Mouse (Mus musculus) MEL (cell line): Measurements from ENCODE around the gene Igdcc3. TPM values are rescaled to one million over a fixed set of nuclear protein-coding genes. Genes with fewer than 3 reads are reported as not detected.

Experiments used
- DNase-seq: peaks from one replicate; pipeline ENCODE4 v3.0.0; 2011; ENCODE audit warnings: low read depth, low spot score
- H3K27ac ChIP-seq: 2 replicates; pipeline ENCODE4 v1.5.1; 2012; ENCODE audit warnings: low read depth, mild to moderate bottlenecking, control low read depth, low read length, moderate library complexity; ENCODE audit not compliant: control insufficient read depth
- H3K27me3 ChIP-seq, 2 experiments: fragments of 150-350 bp in 1 of 2; sonication (generic) in 1 of 2; 2 replicates each; pipeline ENCODE4 v1.6.1; 2012; ENCODE audit warnings: low read length in 2 of 2, mild to moderate bottlenecking in 2 of 2, improper control_type of control experiment in 1 of 2, moderate library complexity in 1 of 2; ENCODE audit not compliant: insufficient read depth in 2 of 2, control insufficient read depth in 1 of 2
- H3K36me3 ChIP-seq, 2 experiments: 2 replicates each; pipeline ENCODE4 v1.6.1; 2012 to 2014; ENCODE audit warnings: low read length in 2 of 2, improper control_type of control experiment in 1 of 2, inconsistent platforms in 1 of 2, mild to moderate bottlenecking in 1 of 2; ENCODE audit not compliant: insufficient read depth in 2 of 2, control insufficient read depth in 1 of 2
- H3K4me1 ChIP-seq, 2 experiments: fragments of 150-350 bp in 1 of 2; sonication (generic) in 1 of 2; 2 replicates each; pipeline ENCODE4 v1.6.1; 2012; ENCODE audit warnings: low read length in 2 of 2, improper control_type of control experiment in 1 of 2, mild to moderate bottlenecking in 1 of 2; ENCODE audit not compliant: insufficient read depth in 2 of 2, control insufficient read depth in 1 of 2
- H3K4me3 ChIP-seq, 2 experiments: fragments of 150-350 bp in 1 of 2; sonication (generic) in 1 of 2; 2 replicates each; pipeline ENCODE4 v1.5.1; 2012; ENCODE audit warnings: low read depth in 2 of 2, low read length in 2 of 2, mild to moderate bottlenecking in 2 of 2, moderate library complexity in 2 of 2, control low read depth in 1 of 2, improper control_type of control experiment in 1 of 2; ENCODE audit not compliant: control insufficient read depth in 1 of 2, insufficient read depth in 1 of 2
- H3K79me2 ChIP-seq: 2 replicates; pipeline ENCODE4 v1.6.1; 2012; ENCODE audit warnings: mild to moderate bottlenecking, low read length, moderate library complexity; ENCODE audit not compliant: control insufficient read depth, poor library complexity, insufficient read depth
- H3K9ac ChIP-seq: 2 replicates; pipeline ENCODE4 v1.6.1; 2012; ENCODE audit warnings: low read depth, mild to moderate bottlenecking, control low read depth, low read length, moderate library complexity; ENCODE audit not compliant: control insufficient read depth, poor library complexity, severe bottlenecking
- H3K9me3 ChIP-seq: fragments of 150-350 bp; sonication (generic); replicated peaks from 2 replicates; pipeline ENCODE4 v1.6.1; 2012; ENCODE audit warnings: mild to moderate bottlenecking, low read length, improper control_type of control experiment, moderate library complexity; ENCODE audit not compliant: insufficient read depth
- CHD2 ChIP-seq: IDR thresholded peaks from 2 replicates; pipeline ENCODE4 v1.6.1; 2011; ENCODE audit warnings: low read length, improper control_type of control experiment
- HCFC1 ChIP-seq: IDR thresholded peaks from 2 replicates; pipeline ENCODE4 v1.6.1; 2012; ENCODE audit warnings: low read depth, mild to moderate bottlenecking, inconsistent platforms, low read length, improper control_type of control experiment, moderate library complexity
- MAZ ChIP-seq: IDR thresholded peaks from 2 replicates; pipeline ENCODE4 v1.6.1; 2012; ENCODE audit warnings: low read depth, mild to moderate bottlenecking, inconsistent platforms, low read length, improper control_type of control experiment
- MEF2A ChIP-seq: IDR thresholded peaks from 2 replicates; pipeline ENCODE4 v1.6.1; 2014; ENCODE audit warnings: low read depth, mild to moderate bottlenecking, inconsistent platforms, low read length, improper control_type of control experiment; ENCODE audit not compliant: poor library complexity, insufficient replicate concordance, severe bottlenecking; ENCODE audit errors: extremely low read depth
- MXI1 ChIP-seq: IDR thresholded peaks from 2 replicates; pipeline ENCODE4 v1.6.1; 2011; ENCODE audit warnings: mild to moderate bottlenecking, low read depth, low read length, improper control_type of control experiment
- MYC ChIP-seq: IDR thresholded peaks from 2 replicates; pipeline ENCODE4 v1.6.1; 2011; ENCODE audit warnings: low read depth, mild to moderate bottlenecking, low read length, improper control_type of control experiment, moderate library complexity
- POLR2A ChIP-seq, 2 experiments: IDR thresholded peaks; 2 replicates each; pipeline ENCODE4 v1.6.1; 2011 to 2012; ENCODE audit warnings: low read length in 2 of 2, mild to moderate bottlenecking in 2 of 2, control low read depth in 1 of 2, improper control_type of control experiment in 1 of 2, low read depth in 1 of 2, moderate library complexity in 1 of 2; ENCODE audit not compliant: control insufficient read depth in 1 of 2, insufficient read depth in 1 of 2, poor library complexity in 1 of 2
- POLR2AphosphoS5 ChIP-seq: IDR thresholded peaks from 2 replicates; pipeline ENCODE4 v1.6.1; 2012; ENCODE audit warnings: low read depth, borderline replicate concordance, mild to moderate bottlenecking, inconsistent platforms, low read length, moderate library complexity, mixed read lengths
- RAD21 ChIP-seq: IDR thresholded peaks from 2 replicates; pipeline ENCODE4 v1.6.1; 2011; ENCODE audit warnings: mild to moderate bottlenecking, low read depth, low read length, improper control_type of control experiment
- RCOR1 ChIP-seq: IDR thresholded peaks from 2 replicates; pipeline ENCODE4 v1.6.1; 2012; ENCODE audit warnings: low read depth, mild to moderate bottlenecking, inconsistent platforms, low read length, improper control_type of control experiment
- SIN3A ChIP-seq: IDR thresholded peaks from 2 replicates; pipeline ENCODE4 v1.6.1; 2012; ENCODE audit warnings: low read length, improper control_type of control experiment, inconsistent platforms
- TAL1 ChIP-seq: IDR thresholded peaks from 2 replicates; pipeline ENCODE4 v1.6.1; 2012; ENCODE audit warnings: mild to moderate bottlenecking, inconsistent platforms, low read length, moderate library complexity, mixed read lengths
- TBP ChIP-seq: IDR thresholded peaks from 2 replicates; pipeline ENCODE4 v1.8.0; 2011; ENCODE audit warnings: low read depth, low read length, improper control_type of control experiment
- TCF12 ChIP-seq: IDR thresholded peaks from 2 replicates; pipeline ENCODE4 v1.6.1; 2014; ENCODE audit warnings: low read depth, mild to moderate bottlenecking, inconsistent platforms, low read length, improper control_type of control experiment, moderate library complexity
- USF2 ChIP-seq, 2 experiments: IDR thresholded peaks; 2 replicates each; pipeline ENCODE4 v1.6.1; 2011 to 2012; ENCODE audit warnings: improper control_type of control experiment in 2 of 2, low read length in 2 of 2, borderline replicate concordance in 1 of 2, inconsistent platforms in 1 of 2, low read depth in 1 of 2, mild to moderate bottlenecking in 1 of 2; ENCODE audit not compliant: insufficient read depth in 1 of 2
- ZC3H11A ChIP-seq: IDR thresholded peaks from 2 replicates; pipeline ENCODE4 v1.6.1; 2012; ENCODE audit warnings: low read depth, mild to moderate bottlenecking, inconsistent platforms, low read length, improper control_type of control experiment
- ZNF384 ChIP-seq: IDR thresholded peaks from 2 replicates; pipeline ENCODE4 v1.6.1; 2012; ENCODE audit warnings: low read depth, mild to moderate bottlenecking, inconsistent platforms, low read length, improper control_type of control experiment
- polyA plus RNA-seq, 2 experiments: library from polyadenylated mRNA; stranded (reverse) in 1 of 2; unstranded in 1 of 2; fragments of >175 nt in 1 of 2; fragments of >200 nt in 1 of 2; gene quantifications; 2 replicates each; pipeline versions ENCODE4 v1.2.1 to v1.2.4; 2012; ENCODE audit warnings: low replicate concordance in 2 of 2, low read depth in 1 of 2; ENCODE audit not compliant: insufficient read length in 2 of 2, insufficient read depth in 1 of 2, missing spikeins in 1 of 2
- total RNA-seq: library from RNA; depleted of rRNA; stranded (reverse); fragments of 300-350 nt; gene quantifications from 2 replicates; pipeline ENCODE4 v1.2.3, GENCODE M21; 2012

The Igdcc3 gene
- total and polyA plus RNA-seq, 3 experiments, result not detected

DNA sequence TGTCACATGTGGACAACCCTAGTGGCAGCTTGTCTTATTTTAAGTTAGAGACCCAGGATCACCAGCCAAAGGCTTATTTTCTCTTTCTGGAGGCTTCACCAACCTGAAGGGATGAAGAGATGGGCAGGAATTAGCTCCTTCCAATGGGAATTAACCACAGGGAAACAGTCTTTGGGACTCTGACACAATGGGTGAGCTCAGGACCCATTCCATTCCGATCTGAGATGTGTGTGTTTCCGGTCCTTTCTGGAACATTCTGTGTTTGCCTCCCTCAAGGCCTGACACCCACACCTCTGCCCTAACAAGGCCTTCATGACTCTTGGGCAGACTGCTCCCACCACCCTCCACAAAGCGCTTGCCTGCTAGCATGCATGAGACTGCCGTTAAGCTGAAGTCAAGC is 54.1 kb downstream of the Igdcc3 start, which contains the start of gene Parp16:
Parp16 (plus strand) TSS at position 301 of the 400 bp plus-strand sequence.
- no peaks in the 10 kb centered on the region for H3K27me3 ChIP-seq
- H3K9me3 ChIP-seq, result no peaks in the 10 kb centered on the region
- no peaks in the 10 kb centered on the region for H3K79me2 ChIP-seq
- H3K9ac ChIP-seq, result no peak within 1 kb of the TSS
- H3K27ac ChIP-seq, result peak within 1 kb of the TSS; percentile 20
- H3K4me3 ChIP-seq, result no peak within 1 kb of the TSS
- no peak for DNase-seq
- H3K36me3 ChIP-seq, result peaks cover 0 to 7% of the 10 kb centered on the region in 2 experiments; a peak in 2 of 4 replicates
- peaks cover 0 to 27% of the 10 kb centered on the region in 2 experiments; a peak in 2 of 4 replicates for H3K4me1 ChIP-seq
- no peak for TF ChIP-seq MXI1
- no peak for TF ChIP-seq USF2 (IDR thresholded peaks at IDR 0.05; ENCODE audit: borderline replicate concordance in 1 of 2, insufficient read depth in 1 of 2, low read depth in 1 of 2, low read length in 2 of 2)
- no peak for TF ChIP-seq HCFC1
- TF ChIP-seq, all 39 proteins: peak for 0

DNA sequence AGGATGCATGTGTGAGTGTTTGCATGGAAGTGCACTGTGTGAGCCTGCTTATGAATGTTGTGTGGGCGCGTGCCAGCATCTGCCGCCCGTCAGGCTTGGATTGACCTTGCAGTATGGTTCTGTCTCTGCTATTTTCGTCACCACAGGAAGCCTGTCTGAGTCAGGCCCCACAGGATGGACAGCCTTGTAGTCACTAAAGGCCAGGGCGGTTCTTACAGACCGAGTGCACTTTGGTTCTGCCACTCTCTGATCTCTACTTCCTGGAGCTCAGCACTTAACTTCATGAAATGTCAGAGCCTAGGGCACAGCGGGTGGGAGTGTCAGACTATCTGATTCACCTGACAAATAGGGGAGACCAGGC is 54.6 kb downstream of the Igdcc3 start:
- Histone ChIP-seq H3K27ac (peak overlapping the region; percentile 20), H3K9ac (no peak overlapping the region), H3K9me3 (no peaks in the 10 kb centered on the region), H3K79me2 (no peaks in the 10 kb centered on the region), H3K4me3 (no peak overlapping the region), H3K27me3 (no peaks in the 10 kb centered on the region), H3K4me1 (peaks cover 0 to 31% of the 10 kb centered on the region in 2 experiments; a peak in 2 of 4 replicates), H3K36me3 (peaks cover 0 to 10% of the 10 kb centered on the region in 2 experiments; a peak in 2 of 4 replicates)
- no peak for DNase-seq
- no peak for TF ChIP-seq ZC3H11A
- TF ChIP-seq TAL1, result 0 out of 2 replicates have a peak, but pooled peaks have one; percentile 4

DNA sequence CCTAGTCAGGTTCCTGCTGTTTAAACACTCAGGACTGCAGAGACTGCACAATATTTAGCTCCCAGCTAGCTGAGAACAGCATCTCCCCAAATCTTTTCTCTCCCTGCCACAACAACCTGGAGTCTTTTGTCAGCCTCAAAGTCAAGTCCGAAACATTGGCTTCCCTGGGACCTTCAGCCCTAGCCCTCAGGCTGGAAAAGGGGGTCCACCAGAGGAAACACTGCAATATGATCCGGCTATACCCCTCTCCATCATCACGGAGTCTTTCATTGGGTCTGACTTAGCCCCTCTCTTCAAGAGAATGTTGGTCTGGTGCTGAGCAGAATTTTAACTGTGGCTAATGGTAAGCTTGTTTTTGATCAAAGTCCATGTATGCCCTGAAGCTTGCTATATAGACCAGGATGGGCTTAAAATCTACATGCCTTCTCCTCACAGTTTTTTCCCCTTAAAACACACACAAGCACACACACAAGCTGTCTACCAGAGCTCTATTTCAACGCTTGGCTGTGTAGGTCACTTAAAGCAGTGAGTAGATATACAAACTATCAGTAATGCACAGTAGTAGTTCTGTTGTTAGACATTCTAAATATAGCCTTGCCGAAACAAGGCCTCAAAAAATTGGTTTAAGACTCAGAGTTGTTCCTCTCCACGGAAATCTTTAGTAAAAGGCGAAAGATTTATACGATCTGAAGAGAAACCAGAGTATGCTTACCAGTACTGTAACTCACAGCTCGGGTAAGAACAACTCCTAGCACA is 55.2 kb downstream of the Igdcc3 start:
- H3K4me3 ChIP-seq, result no peak overlapping the region
- peaks cover 0 to 10% of the 10 kb centered on the region in 2 experiments; a peak in 2 of 4 replicates for H3K36me3 ChIP-seq
- peaks cover 0 to 31% of the 10 kb centered on the region in 2 experiments; a peak in 2 of 4 replicates for H3K4me1 ChIP-seq
- no peaks in the 10 kb centered on the region for H3K9me3 ChIP-seq
- peak overlapping the region; percentile 86 for H3K27ac ChIP-seq
- TF ChIP-seq TCF12, result no peak
- TF ChIP-seq POLR2A (IDR thresholded peaks at IDR 0.05; ENCODE audit: control insufficient read depth in 1 of 2, insufficient read depth in 1 of 2, low read depth in 1 of 2, low read length in 2 of 2, poor library complexity in 1 of 2), result peak; percentile 100
- TF ChIP-seq TBP, result peak; percentile 99
- no peak for TF ChIP-seq SIN3A
- peak; percentile 100 for TF ChIP-seq POLR2AphosphoS5
- TF ChIP-seq MYC, result no peak
- TF ChIP-seq MAZ, result no peak
- no peak for TF ChIP-seq ZC3H11A
- TF ChIP-seq ZNF384, result no peak
- no peak for TF ChIP-seq RAD21
- TF ChIP-seq CHD2, result no peak
- no peak for TF ChIP-seq MEF2A
- no peak for TF ChIP-seq RCOR1
- H3K27me3 ChIP-seq, result no peaks in the 10 kb centered on the region
- H3K79me2 ChIP-seq, result no peaks in the 10 kb centered on the region
- peak; percentile 97 for DNase-seq
- peak overlapping the region; percentile 63 for H3K9ac ChIP-seq
